Mouse (Mus musculus): ENCODE results near the gene Zbtb17.

- TF ChIP-seq EP300 (IDR thresholded peaks at IDR 0.05; ENCODE audit: low read depth) (no peak), CTCF (IDR thresholded peaks at IDR 0.05; ENCODE audit: low read depth) (no peak)
These were observed 14.4 kb downstream of the Zbtb17 start for GRCm38 (mm10) chr4:141458888-141459287.
